Mouse (Mus musculus) megakaryocyte, embryonic 14.5 days (primary cell): ENCODE results near the gene Methig1.

Experiments used
- FLI1 ChIP-seq: IDR thresholded peaks from 2 replicates; pipeline ENCODE4 v1.6.1; 2012; ENCODE audit warnings: low read length, inconsistent platforms, mixed read lengths
- GATA1 ChIP-seq: IDR thresholded peaks from 3 replicates; pipeline ENCODE4 v1.6.1; 2012; ENCODE audit warnings: mixed read lengths, low read length, inconsistent platforms, borderline replicate concordance

- TF ChIP-seq GATA1 (no peak), FLI1 (no peak)
These were observed 42.6 kb downstream of the Methig1 start for GRCm38 (mm10) chr15:100395561-100395960.
